Mouse (Mus musculus): Measurements from ENCODE around the gene Pds5b.
"Not testable (repeated sequence)": the region's sequence is repeated elsewhere in the genome, so short reads cannot be mapped to it uniquely, and the experiment has no call there.

Gene Pds5b

GRCm38 (mm10) chr5:150702714-150703113 lies 29.2 kb downstream of the Pds5b start:
- peak in 1 of 2 experiments; percentile 12 for DNase-seq (ENCODE audit: low spot score in 2 of 2)

- DNase-seq (ENCODE audit: low spot score in 2 of 2) = not testable (repeated sequence)
Measured at GRCm38 (mm10) chr5:150706651-150707050, 33.1 kb downstream of the Pds5b start.

- not testable (repeated sequence) for DNase-seq (ENCODE audit: low spot score in 2 of 2)
Measured at GRCm38 (mm10) chr5:150707181-150707580, 33.6 kb downstream of the Pds5b start.

DNA sequence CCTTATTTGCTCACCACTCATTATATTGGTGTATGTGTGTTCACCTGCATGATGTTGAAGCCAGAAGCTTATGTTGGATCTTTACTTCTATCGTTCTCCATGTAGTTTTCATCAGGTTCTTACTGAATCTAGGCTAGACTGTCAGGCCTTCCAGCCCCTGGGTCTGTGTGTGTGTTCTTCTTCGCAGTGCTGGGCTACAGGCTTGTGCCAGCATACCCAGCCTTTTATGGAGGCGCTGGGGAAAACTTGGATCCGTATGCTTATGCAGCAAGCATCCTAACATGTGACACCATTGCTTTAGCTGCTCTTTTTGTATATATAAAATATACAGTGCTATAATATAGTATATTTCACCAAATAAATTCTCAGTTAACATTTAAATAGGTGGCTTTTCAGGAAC lies 38.0 kb downstream of the Pds5b start:
- no peak for DNase-seq (ENCODE audit: low spot score in 2 of 2)

GRCm38 (mm10) chr5:150713431-150713830 lies 39.9 kb downstream of the Pds5b start:
- no peak for DNase-seq (ENCODE audit: low spot score in 2 of 2)

GRCm38 (mm10) chr5:150717775-150718174 lies 44.2 kb downstream of the Pds5b start:
- no peak for DNase-seq (ENCODE audit: low spot score in 2 of 2)

DNA sequence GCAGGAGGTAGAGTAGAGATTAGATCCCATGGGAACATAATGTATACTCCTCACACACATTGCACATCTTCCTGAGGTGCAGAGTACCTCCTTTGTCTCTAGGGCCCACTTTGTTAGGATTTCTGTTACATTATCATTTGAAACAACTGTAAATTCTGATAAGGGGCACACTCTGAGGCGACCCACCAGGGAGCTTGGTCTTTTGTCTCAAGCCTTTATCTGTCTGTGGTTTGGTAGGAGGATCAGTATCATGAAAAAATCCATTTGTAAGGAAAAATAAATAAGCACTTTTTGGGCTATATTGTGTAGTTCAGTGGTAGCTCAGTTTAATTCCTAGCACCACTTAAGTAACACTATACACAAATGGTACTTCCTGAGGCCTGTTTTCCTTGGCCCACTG lies 51.1 kb downstream of the Pds5b start:
- DNase-seq (ENCODE audit: low spot score in 2 of 2) = no peak

GRCm38 (mm10) chr5:150737028-150737427 lies 63.5 kb downstream of the Pds5b start:
- not testable (repeated sequence) for DNase-seq (ENCODE audit: low spot score in 2 of 2)

DNA sequence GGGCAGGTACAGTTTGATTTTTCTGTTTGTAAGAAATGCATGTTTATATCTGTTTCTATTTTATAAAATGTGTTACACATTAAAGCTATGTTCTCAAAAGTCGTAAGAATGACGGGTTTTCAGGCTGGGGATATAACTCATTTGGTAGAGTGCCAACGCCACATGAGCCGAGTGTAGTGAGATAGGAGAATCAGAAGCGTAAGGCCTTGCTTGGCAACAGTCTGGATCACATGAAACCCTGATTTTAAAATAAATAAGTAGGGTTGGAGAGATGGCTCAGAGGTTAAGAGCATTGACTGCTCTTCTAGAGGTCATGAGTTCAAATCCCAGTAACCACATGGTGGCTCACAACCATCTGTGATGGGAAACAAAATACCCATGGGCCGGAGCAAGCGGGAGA lies 65.8 kb downstream of the Pds5b start:
- DNase-seq (ENCODE audit: low spot score in 2 of 2) = no peak

- no peak for DNase-seq (ENCODE audit: low spot score in 2 of 2)
Measured at GRCm38 (mm10) chr5:150740597-150740996, 67.1 kb downstream of the Pds5b start.

- DNase-seq (ENCODE audit: low spot score in 2 of 2) = no peak
Measured at GRCm38 (mm10) chr5:150756623-150757022, 83.1 kb downstream of the Pds5b start.

- no peak for DNase-seq (ENCODE audit: low spot score in 2 of 2)
Measured at GRCm38 (mm10) chr5:150772403-150772802, 98.9 kb downstream of the Pds5b start.

DNA sequence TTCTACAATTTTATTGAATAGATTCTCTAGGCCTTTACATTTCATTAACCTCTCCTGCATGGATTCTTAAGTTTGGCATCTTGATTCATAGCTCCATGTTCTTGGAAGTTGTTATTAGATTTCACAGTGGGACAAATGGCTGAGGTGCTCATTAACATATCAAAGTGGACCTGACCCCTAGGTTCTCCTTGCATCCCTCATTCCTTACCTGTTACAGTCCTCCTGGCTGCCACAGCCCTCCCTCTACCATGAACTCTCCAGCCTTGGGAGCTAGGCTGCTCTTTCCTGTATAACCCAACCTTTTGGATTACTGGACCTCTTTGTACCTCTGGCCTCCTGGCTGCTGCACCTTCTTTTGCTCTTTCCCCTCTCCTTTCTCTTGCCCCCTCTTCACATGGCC lies 99.5 kb downstream of the Pds5b start:
- DNase-seq (ENCODE audit: low spot score in 2 of 2) = no peak

GRCm38 (mm10) chr5:150788261-150788660 lies 114.7 kb downstream of the Pds5b start:
- DNase-seq (ENCODE audit: low spot score in 2 of 2) = no peak

- no peak for DNase-seq (ENCODE audit: low spot score in 2 of 2)
Measured at GRCm38 (mm10) chr5:150789039-150789438, 115.5 kb downstream of the Pds5b start.

GRCm38 (mm10) chr5:150794181-150794580 lies 120.6 kb downstream of the Pds5b start:
- DNase-seq (ENCODE audit: low spot score in 2 of 2) = no peak

DNA sequence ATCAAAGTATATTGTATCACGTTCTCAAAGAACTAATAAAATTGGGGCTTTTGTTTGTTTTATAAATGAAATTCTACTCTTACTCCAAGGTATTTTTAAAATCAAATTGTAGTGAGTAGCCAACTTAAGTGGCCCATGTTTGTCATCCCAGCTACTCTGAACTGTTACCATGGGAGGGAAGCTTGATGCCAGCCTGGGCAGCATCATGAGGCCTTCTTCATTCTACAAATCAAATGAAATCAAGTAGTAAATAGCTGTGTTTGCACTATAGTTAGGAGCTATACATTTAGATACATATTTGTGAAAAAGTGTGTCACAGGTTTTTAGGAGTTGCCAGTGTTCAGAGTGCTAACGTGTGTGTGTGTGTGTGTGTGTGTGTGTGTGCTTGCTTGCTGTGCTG lies 126.5 kb downstream of the Pds5b start:
- DNase-seq (ENCODE audit: low spot score in 2 of 2) = no peak

- DNase-seq (ENCODE audit: low spot score in 2 of 2) = no peak
Measured at GRCm38 (mm10) chr5:150814111-150814990, 140.8 kb downstream of the Pds5b start.

GRCm38 (mm10) chr5:150815400-150815799 lies 141.9 kb downstream of the Pds5b start:
- DNase-seq (ENCODE audit: low spot score in 2 of 2) = no peak

DNA sequence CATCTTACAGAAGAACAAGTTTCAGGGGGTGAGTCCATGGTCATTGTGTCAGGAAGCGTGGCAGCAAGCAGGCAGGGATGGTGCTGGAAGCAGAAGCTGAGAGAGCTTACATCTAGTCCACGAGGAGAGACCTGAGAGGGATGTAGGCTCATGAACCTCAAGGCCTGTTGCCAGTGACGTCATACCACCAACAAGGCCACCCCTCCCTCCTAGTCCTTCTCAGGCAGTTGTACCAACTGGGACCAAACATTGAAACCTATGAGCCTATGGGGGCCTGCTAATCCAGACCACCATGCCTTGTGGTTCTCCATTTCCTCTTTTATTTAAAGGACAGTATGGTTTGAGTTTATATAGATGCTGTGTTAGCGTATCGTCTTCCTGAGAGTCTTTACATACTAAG lies 143.2 kb downstream of the Pds5b start:
- DNase-seq (ENCODE audit: low spot score in 2 of 2) = no peak

- no peak for DNase-seq (ENCODE audit: low spot score in 2 of 2)
Measured at GRCm38 (mm10) chr5:150818041-150818440, 144.5 kb downstream of the Pds5b start.

DNA sequence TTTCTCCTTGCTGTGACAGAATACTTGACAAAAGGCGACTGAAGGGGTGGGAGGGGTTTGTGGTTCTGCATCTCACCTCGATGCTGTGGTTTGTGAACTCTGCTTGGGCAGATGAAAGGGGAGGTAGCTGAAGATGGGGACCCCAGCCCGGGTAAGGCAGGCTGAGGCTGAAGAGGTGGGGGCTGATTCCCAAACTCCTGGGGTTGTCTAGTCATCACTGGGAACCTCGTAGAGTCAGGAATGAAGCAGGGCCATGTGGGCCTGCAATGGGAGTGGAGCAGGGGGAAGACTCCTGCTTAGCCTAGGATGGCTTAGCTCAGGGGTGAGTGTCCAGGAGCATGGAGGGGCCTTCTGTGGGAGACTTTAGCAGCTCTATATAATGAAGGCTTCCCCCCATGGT lies 145.3 kb downstream of the Pds5b start:
- DNase-seq (ENCODE audit: low spot score in 2 of 2) = no peak

- no peak for DNase-seq (ENCODE audit: low spot score in 2 of 2)
Measured at GRCm38 (mm10) chr5:150819520-150819919, 146.0 kb downstream of the Pds5b start.

- no peak for DNase-seq (ENCODE audit: low spot score in 2 of 2)
Measured at GRCm38 (mm10) chr5:150821152-150821551, 147.6 kb downstream of the Pds5b start.

All from spleen, postnatal 14 days (tissue).